Mouse (Mus musculus) embryonic facial prominence, embryonic 13.5 days (tissue): ENCODE measurements around the gene Ugp2. TPM values are rescaled to one million over a fixed set of nuclear protein-coding genes. Genes with fewer than 3 reads are reported as not detected.

Experiments
- ATAC-seq: fragments of 200-750 bp; cut with Nextera tagmentation; 2 replicates; pipeline ENCODE4 v1.8.0; 2017; ENCODE audit warnings: low read depth; ENCODE audit not compliant: insufficient number of reproducible peaks, insufficient read depth, low FRiP score, low TSS enrichment
- H3K27ac ChIP-seq: fragments of 300-500 bp; sonication (generic); 2 replicates; pipeline ENCODE4 v1.5.1; 2015; ENCODE audit warnings: moderate library complexity, mild to moderate bottlenecking, inconsistent platforms
- H3K27me3 ChIP-seq: fragments of 300-500 bp; sonication (generic); 2 replicates; pipeline ENCODE4 v1.6.1; 2015; ENCODE audit warnings: mild to moderate bottlenecking, inconsistent platforms
- H3K36me3 ChIP-seq: fragments of 300-500 bp; sonication (generic); 2 replicates; pipeline ENCODE4 v1.6.1; 2015; ENCODE audit warnings: mild to moderate bottlenecking, inconsistent platforms
- H3K4me1 ChIP-seq: fragments of 300-500 bp; sonication (generic); 2 replicates; pipeline ENCODE4 v1.6.1; 2015; ENCODE audit warnings: inconsistent platforms
- H3K4me2 ChIP-seq: fragments of 300-500 bp; sonication (generic); 2 replicates; pipeline ENCODE4 v1.6.1; 2015; ENCODE audit warnings: moderate library complexity, mild to moderate bottlenecking, inconsistent platforms
- H3K4me3 ChIP-seq: fragments of 300-500 bp; sonication (generic); 2 replicates; pipeline ENCODE4 v1.5.1; 2015; ENCODE audit warnings: mild to moderate bottlenecking, inconsistent platforms
- H3K9ac ChIP-seq: fragments of 300-500 bp; sonication (generic); 2 replicates; pipeline ENCODE4 v1.6.1; 2015; ENCODE audit warnings: mild to moderate bottlenecking, inconsistent platforms
- H3K9me3 ChIP-seq: fragments of 300-500 bp; sonication (generic); 2 replicates; pipeline ENCODE4 v1.6.1; 2016; ENCODE audit warnings: inconsistent platforms
- WGBS: fragments of 180-500 bp; shearing (Covaris S2); methylation state at CpG from one replicate; pipeline ENCODE4 v1.1.7; 2015; ENCODE audit warnings: mixed read lengths; 5-methylcytosine and 5-hydroxymethylcytosine counted together
- polyA plus RNA-seq: library from polyadenylated mRNA; unstranded; fragments of >200 nt; fragmentation: Nextera tagmentation; extraction: Ambion mirVana; gene quantifications from 2 replicates; pipeline ENCODE4 v1.2.1, GENCODE M21; 2015

Gene Ugp2
- polyA plus RNA-seq, 1 experiment from 2014 or later, result 73.2 TPM

DNA sequence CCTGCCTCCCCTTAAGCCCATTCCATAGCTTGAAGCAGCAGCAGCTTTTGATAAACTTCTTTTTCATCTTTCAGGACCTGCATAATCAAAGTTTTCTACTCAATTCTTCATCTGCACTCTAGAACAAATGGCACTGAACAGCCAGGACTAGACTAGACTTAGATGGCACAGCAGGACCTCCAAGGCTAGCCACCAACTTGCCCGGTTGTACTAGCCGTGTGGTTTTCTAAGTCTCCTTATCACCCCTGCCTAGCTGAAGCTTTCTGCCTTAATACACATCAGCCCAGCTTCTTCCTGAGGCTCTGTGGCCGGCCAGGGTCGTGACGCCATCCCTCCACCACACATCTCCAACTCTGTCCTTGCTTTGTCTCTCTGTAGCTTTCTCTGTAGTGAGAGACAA is 42.9 kb downstream of the Ugp2 start:
- WGBS, result 88% methylated on average over 5 of the region's 5 CpGs
- Histone ChIP-seq H3K4me1 (no peaks in the 10 kb centered on the region), H3K9me3 (no peaks in the 10 kb centered on the region), H3K4me3 (no peak overlapping the region), H3K27ac (no peak overlapping the region), H3K4me2 (no peak overlapping the region), H3K27me3 (no peaks in the 10 kb centered on the region), H3K36me3 (peaks cover 77% of the 10 kb centered on the region), H3K9ac (no peak overlapping the region)
- no peak for ATAC-seq

DNA sequence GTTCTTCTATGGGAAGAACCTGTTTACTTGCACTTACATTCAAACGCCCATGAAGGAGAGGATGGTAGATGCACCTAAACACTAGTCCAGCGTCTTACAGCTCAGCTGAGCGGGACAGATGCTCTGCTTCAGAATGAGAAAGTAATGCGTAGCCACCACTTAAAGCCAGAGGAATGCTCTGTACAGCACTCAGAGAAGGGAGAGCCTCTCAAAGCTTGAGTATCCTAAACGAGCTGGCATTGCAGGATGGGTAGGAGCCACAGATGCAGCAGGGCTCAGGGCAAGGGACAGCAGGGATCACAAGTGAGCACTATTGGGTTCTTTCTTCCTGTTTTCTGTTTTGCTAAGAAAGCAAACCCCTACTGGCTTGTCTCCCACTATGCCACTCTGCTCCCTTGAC is 43.5 kb downstream of the Ugp2 start:
- Histone ChIP-seq H3K27ac (no peak overlapping the region), H3K4me2 (no peak overlapping the region), H3K9me3 (no peaks in the 10 kb centered on the region), H3K4me1 (no peaks in the 10 kb centered on the region), H3K4me3 (no peak overlapping the region), H3K36me3 (peaks cover 73% of the 10 kb centered on the region), H3K27me3 (no peaks in the 10 kb centered on the region), H3K9ac (no peak overlapping the region)
- no peak for ATAC-seq
- 93% methylated on average over 5 of the region's 5 CpGs for WGBS

DNA sequence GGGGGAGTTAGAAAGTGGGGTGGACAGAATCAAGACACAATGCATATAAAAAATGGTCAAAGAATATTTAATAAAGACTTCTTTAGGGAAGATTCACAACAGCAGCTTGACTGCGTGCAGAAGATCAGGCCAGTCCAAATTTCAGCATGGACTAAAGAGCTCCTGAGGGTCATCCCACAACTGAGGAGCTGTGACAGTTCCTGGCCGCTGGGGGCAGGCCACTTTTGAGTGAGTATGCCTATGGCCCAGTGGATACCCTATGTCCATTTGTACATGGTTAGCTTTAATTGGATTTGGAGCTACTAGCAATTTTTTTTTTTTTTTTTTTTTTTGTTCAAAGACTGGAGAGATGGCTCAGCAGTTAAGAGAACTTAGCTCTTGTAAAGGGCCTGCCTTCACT is 44.2 kb downstream of the Ugp2 start:
- Histone ChIP-seq H3K27me3 (no peaks in the 10 kb centered on the region), H3K27ac (no peak overlapping the region), H3K4me2 (no peak overlapping the region), H3K9me3 (no peaks in the 10 kb centered on the region), H3K9ac (no peak overlapping the region), H3K4me1 (no peaks in the 10 kb centered on the region), H3K36me3 (peaks cover 73% of the 10 kb centered on the region), H3K4me3 (no peak overlapping the region)
- ATAC-seq, result no peak
- 69% methylated on average over 2 of the region's 2 CpGs for WGBS

DNA sequence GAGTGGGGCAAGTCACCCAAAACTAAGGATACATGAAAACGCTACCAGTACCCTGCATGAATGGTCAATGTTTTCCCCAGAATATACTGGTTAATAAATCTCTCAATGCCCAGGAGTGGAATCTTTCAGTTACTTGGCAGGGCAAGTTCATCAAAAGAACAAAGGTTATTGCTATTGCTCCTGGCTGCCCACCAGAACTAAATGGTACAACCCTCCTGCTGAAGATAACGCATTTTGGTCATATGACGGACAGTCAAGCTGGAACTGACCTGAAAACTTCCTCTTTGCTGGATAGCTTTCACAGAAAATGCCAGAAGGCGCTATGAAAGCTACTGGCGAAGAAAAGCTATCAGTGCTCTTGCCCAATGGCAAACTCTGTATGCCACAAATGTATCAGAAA is 45.2 kb downstream of the Ugp2 start:
- Histone ChIP-seq H3K9ac (no peak overlapping the region), H3K27ac (no peak overlapping the region), H3K36me3 (peaks cover 69% of the 10 kb centered on the region), H3K4me1 (no peaks in the 10 kb centered on the region), H3K9me3 (no peaks in the 10 kb centered on the region), H3K4me2 (no peak overlapping the region), H3K4me3 (no peak overlapping the region), H3K27me3 (no peaks in the 10 kb centered on the region)
- no peak for ATAC-seq
- WGBS, result 92% methylated on average over 5 of the region's 5 CpGs

DNA sequence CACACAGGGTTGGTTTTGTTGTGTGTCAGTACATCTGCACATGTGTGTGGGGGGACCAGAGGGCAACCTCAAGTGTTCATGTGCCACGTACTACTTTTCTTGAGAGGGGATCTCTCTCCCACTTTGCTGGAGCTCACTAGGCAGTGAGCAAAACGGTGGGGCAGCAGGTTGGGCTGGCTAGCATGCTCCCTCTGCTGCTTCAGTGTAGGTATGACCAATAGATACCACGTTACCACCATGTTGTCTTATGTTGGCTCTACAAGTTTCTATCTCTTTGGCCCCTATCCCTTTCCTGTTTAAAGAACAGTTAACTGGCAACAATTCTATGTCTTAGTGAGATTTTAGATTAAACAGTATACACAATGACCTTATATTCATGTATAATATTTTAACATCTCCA is 48.7 kb downstream of the Ugp2 start:
- H3K9me3 ChIP-seq, result no peaks in the 10 kb centered on the region
- no peak overlapping the region for H3K4me2 ChIP-seq
- no peak overlapping the region for H3K4me3 ChIP-seq
- H3K9ac ChIP-seq, result no peak overlapping the region
- ATAC-seq, result no peak
- peaks cover 44% of the 10 kb centered on the region for H3K36me3 ChIP-seq
- H3K4me1 ChIP-seq, result 0 out of 2 replicates have a peak, but pooled peaks cover 2% of the 10 kb centered on the region
- no peak overlapping the region for H3K27ac ChIP-seq
- no peaks in the 10 kb centered on the region for H3K27me3 ChIP-seq
- WGBS, result 82% methylated on average over 3 of the region's 3 CpGs

DNA sequence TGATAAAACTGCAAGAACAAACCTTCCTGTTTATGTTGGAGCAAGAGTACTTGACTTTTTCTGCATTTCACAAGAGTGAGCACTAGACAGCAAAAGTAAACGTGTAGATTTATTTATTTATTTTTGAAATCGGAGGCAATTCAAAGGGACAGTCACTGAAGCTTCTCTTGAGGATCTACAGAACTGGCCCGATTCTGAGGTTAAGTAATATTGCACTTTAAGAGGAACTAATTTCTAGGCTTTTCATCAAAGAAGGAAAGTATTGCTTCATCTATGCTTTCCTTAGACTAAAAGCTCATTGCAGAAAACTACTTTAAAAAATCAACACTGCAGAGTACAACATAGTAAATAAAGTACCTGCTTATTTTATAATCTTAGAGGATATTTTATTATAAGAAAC is 49.4 kb downstream of the Ugp2 start:
- H3K27me3 ChIP-seq, result no peaks in the 10 kb centered on the region
- H3K27ac ChIP-seq, result no peak overlapping the region
- H3K4me1 ChIP-seq, result 0 out of 2 replicates have a peak, but pooled peaks cover 2% of the 10 kb centered on the region
- H3K36me3 ChIP-seq, result peaks cover 40% of the 10 kb centered on the region
- ATAC-seq, result no peak
- no peak overlapping the region for H3K4me3 ChIP-seq
- H3K4me2 ChIP-seq, result no peak overlapping the region
- WGBS, result 75% methylated on average over 3 of the region's 3 CpGs
- no peak overlapping the region for H3K9ac ChIP-seq
- H3K9me3 ChIP-seq, result no peaks in the 10 kb centered on the region

DNA sequence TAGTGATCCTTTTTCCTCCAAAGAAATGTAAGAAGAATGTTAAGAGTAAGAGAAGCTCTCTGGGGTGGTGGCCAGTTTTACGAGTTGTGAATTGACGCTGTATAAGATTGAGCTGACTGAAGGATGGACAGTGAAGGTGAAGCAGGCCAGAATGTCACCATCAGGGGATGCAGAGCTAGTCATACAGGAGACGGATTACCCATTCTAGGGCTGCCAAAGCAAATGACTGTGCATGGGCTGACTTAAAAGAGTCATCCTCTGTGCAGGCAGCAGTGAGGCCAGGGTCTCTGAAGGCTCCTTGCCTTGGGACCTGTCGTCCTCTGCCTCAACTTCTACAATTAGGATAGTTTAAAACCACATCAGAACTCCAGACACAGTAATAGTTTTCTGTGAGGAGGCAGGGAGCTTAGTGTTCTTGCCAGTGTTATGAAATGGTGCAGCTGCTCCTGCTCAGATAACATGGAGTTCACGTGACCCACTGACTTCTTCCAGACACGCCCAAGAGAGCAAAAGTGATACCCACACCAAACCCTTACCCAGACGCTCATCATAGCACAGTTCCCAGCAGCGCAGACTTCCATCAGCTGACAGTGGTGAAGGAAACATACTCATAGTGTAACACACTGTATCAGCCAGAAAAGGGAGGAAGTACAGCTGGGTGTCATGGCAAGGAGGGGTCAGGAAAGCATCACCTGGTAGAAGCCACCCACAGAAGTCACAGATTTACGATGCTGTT is 56.9 kb downstream of the Ugp2 start:
- H3K4me2 ChIP-seq, result no peak overlapping the region
- H3K9ac ChIP-seq, result no peak overlapping the region
- no peaks in the 10 kb centered on the region for H3K4me1 ChIP-seq
- WGBS, result 87% methylated on average over 9 of the region's 9 CpGs
- no peak overlapping the region for H3K4me3 ChIP-seq
- peaks cover 35% of the 10 kb centered on the region for H3K36me3 ChIP-seq
- no peak overlapping the region for H3K27ac ChIP-seq
- ATAC-seq, result no peak
- no peaks in the 10 kb centered on the region for H3K9me3 ChIP-seq
- H3K27me3 ChIP-seq, result no peaks in the 10 kb centered on the region

DNA sequence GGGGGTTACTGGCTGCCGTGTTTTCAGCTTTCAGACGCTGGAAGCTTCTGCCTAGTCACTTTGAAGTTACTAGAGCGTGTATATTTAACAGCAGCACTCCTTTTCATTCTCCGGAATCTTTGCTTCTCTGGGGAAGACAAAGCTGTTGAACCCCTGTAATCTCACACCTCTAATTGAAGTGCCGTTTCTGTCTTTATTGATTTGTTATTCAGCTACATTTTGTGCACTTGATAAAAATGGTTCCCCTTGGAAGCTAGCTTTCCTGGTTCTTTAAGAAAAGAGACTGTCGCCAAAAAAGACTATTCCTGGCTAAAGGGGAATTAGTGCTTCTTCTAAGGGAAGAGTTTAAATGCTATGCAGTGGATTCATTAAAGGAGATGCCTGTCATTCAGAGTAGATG is 61.5 kb downstream of the Ugp2 start:
- Histone ChIP-seq H3K27ac (no peak overlapping the region), H3K27me3 (no peaks in the 10 kb centered on the region), H3K36me3 (peaks cover 36% of the 10 kb centered on the region), H3K4me2 (no peak overlapping the region), H3K4me3 (no peak overlapping the region), H3K4me1 (no peaks in the 10 kb centered on the region), H3K9ac (no peak overlapping the region), H3K9me3 (no peaks in the 10 kb centered on the region)
- no peak for ATAC-seq
- 66% methylated on average over 6 of the region's 6 CpGs for WGBS

DNA sequence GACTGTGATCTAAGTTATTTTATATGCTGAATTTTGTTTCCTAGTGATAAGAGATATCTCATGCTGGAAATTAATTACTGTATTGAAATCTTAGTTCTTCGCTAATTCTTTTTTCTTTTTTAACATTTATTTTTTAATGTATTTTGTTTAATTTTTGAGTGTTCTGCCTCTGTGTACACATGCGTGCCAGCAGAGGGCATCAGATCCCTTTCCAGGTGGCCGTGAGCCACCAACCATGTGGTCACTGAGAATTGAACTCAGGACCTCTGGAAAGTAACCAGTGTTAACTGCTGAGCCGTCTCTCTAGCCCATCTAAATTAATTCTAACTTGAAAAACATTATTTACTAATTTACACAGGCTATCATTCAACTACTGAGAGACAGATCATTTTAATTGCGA is 62.9 kb downstream of the Ugp2 start:
- no peak for ATAC-seq
- H3K27me3 ChIP-seq, result no peaks in the 10 kb centered on the region
- H3K27ac ChIP-seq, result no peak overlapping the region
- peaks cover 32% of the 10 kb centered on the region for H3K36me3 ChIP-seq
- H3K4me3 ChIP-seq, result no peak overlapping the region
- H3K4me2 ChIP-seq, result no peak overlapping the region
- H3K9me3 ChIP-seq, result no peaks in the 10 kb centered on the region
- WGBS, result 81% methylated on average over 5 of the region's 5 CpGs
- H3K9ac ChIP-seq, result no peak overlapping the region
- no peaks in the 10 kb centered on the region for H3K4me1 ChIP-seq

DNA sequence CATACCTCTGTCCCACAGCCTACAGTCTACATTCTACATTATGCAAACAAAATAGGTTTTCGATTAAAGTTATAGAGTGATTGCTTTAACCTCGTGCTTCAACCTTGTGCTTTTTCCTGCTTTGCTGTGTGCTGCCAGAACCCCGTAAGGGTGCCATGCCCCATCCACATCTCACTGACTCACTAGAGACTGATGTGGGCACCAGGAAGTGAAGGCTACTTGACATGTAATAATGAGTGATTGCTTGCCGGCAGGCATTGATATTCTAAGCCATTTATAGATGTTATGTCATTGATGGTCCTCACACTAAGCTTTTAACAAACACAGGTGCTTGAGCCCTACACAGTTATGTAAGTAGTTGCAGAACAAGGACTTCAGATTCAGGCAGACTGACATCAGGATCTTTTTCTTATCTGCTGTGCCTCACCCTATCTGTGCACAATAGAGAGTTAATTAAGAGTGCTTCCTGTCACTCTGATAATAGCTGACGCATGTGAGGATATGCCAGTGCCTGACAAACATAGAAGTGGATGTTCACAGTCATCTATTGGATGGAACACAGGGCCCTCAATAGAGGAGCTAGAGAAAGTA is 63.8 kb downstream of the Ugp2 start:
- Histone ChIP-seq H3K27ac (no peak overlapping the region), H3K9ac (no peak overlapping the region), H3K4me3 (no peak overlapping the region), H3K27me3 (no peaks in the 10 kb centered on the region), H3K4me2 (no peak overlapping the region), H3K4me1 (no peaks in the 10 kb centered on the region), H3K9me3 (no peaks in the 10 kb centered on the region), H3K36me3 (peaks cover 28% of the 10 kb centered on the region)
- ATAC-seq, result no peak
- WGBS, result 91% methylated on average over 5 of the region's 5 CpGs

DNA sequence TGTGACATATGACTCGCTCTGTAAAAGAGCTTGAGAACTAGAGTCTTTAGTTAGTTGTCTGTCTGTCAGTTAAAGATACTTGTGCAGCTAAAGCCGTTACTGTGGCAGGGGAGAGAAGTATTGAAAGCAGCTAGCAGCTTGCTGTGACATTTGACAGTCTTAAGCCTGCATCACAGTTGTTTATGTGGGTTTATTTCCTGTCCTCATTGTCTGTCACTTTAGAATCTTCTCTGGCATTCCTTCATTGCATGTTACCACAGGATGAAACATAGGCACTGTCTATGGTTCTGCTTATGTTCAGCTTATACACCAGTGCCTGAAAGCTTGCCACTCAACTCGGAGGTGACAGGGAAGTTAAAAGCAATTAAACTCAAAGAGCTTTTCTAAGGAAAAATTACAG is 67.4 kb downstream of the Ugp2 start:
- 77% methylated on average over 3 of the region's 3 CpGs for WGBS
- Histone ChIP-seq H3K4me2 (no peak overlapping the region), H3K27ac (no peak overlapping the region), H3K27me3 (no peaks in the 10 kb centered on the region), H3K9ac (no peak overlapping the region), H3K9me3 (no peaks in the 10 kb centered on the region), H3K36me3 (peaks cover 36% of the 10 kb centered on the region), H3K4me1 (no peaks in the 10 kb centered on the region), H3K4me3 (no peak overlapping the region)
- ATAC-seq, result no peak

DNA sequence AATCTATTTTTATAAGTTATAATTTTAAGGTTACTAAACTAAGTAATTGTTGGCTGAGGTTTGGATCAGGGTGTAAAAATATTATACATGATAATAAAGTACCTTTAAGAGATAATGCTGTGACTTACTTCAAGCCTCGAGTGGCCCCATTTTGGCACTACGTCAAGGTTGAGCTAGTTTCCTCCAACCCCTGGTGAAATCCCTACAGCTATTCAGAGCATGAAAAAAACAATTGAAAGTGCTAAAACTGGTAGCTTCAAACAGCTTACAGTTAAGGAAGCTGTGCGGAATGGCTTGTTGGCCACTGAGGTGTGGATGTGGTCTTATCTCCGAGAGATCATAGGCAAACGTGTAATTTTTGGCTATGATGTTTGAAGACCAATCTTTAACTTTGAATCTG is 75.5 kb downstream of the Ugp2 start:
- Histone ChIP-seq H3K4me2 (no peak overlapping the region), H3K27ac (no peak overlapping the region), H3K27me3 (no peaks in the 10 kb centered on the region), H3K9me3 (no peaks in the 10 kb centered on the region), H3K9ac (no peak overlapping the region), H3K36me3 (peaks cover 36% of the 10 kb centered on the region), H3K4me1 (no peaks in the 10 kb centered on the region), H3K4me3 (no peak overlapping the region)
- 91% methylated on average over 5 of the region's 5 CpGs for WGBS
- ATAC-seq, result no peak
